Mouse (Mus musculus) ES-E14 (cell line): ENCODE data around the gene Adamtsl5.

Experiments used
- CHD2 ChIP-seq: IDR thresholded peaks from 2 replicates; pipeline ENCODE4 v1.6.1; 2014; ENCODE audit warnings: mild to moderate bottlenecking, low read depth, low read length, inconsistent platforms
- HCFC1 ChIP-seq: IDR thresholded peaks from 2 replicates; pipeline ENCODE4 v1.6.1; 2012; ENCODE audit warnings: low read length, inconsistent platforms, borderline replicate concordance; ENCODE audit not compliant: insufficient read depth
- MAFK ChIP-seq: IDR thresholded peaks from 2 replicates; pipeline ENCODE4 v1.6.1; 2014; ENCODE audit warnings: mild to moderate bottlenecking, low read depth, low read length, inconsistent platforms; ENCODE audit not compliant: insufficient read depth
- ZC3H11A ChIP-seq: IDR thresholded peaks from 2 replicates; pipeline ENCODE4 v1.6.1; 2012; ENCODE audit warnings: low read depth, mild to moderate bottlenecking, inconsistent platforms, low read length, borderline replicate concordance

GRCm38 (mm10) chr10:80314494-80315001 is 33.7 kb downstream of the Adamtsl5 start:
- no peak for TF ChIP-seq MAFK
- TF ChIP-seq CHD2, result no peak
- no peak for TF ChIP-seq ZC3H11A
- TF ChIP-seq HCFC1, result no peak
